Mouse (Mus musculus): ENCODE results near the gene Mapk8ip2. TPM values are rescaled to one million over a fixed set of nuclear protein-coding genes. Genes with fewer than 3 reads are reported as not detected.

The Mapk8ip2 gene
- polyA plus RNA-seq, 1 experiment from 2014 or later = 62.8 TPM

GRCm38 (mm10) chr15:89504838-89505237, 51.1 kb downstream of the Mapk8ip2 start:
- no peak for DNase-seq (ENCODE audit: low spot score)
- no peak overlapping the region for H3K4me3 ChIP-seq (replicated peaks; ENCODE audit: low read length)
- H3K36me3 ChIP-seq (replicated peaks; ENCODE audit: control insufficient read depth, insufficient read depth) = peaks cover 43% of the 10 kb centered on the region

GRCm38 (mm10) chr15:89507751-89508150, 54.0 kb downstream of the Mapk8ip2 start:
- H3K9ac ChIP-seq = no peak overlapping the region
- no peak overlapping the region for H3K27ac ChIP-seq
- WGBS = 93% methylated on average over 8 of the region's 8 CpGs
- DNase-seq (ENCODE audit: low spot score) = no peak
- no peaks in the 10 kb centered on the region for H3K27me3 ChIP-seq (ENCODE audit: control insufficient read depth, insufficient read depth, low read length)
- no peak for ATAC-seq (ENCODE audit: low FRiP score)
- no peak overlapping the region for H3K4me2 ChIP-seq (replicated peaks)
- no peaks in the 10 kb centered on the region for H3K4me1 ChIP-seq (replicated peaks; ENCODE audit: control insufficient read depth, insufficient read depth, low read length)
- H3K9me3 ChIP-seq (ENCODE audit: control insufficient read depth, low read length) = no peaks in the 10 kb centered on the region
- H3K4me3 ChIP-seq (replicated peaks; ENCODE audit: low read length) = no peak overlapping the region
- H3K36me3 ChIP-seq (replicated peaks; ENCODE audit: control insufficient read depth, insufficient read depth) = peaks cover 49% of the 10 kb centered on the region

More at GRCm38 (mm10) chr15:89504838-89505237, 51.1 kb downstream of the Mapk8ip2 start:
- no peak overlapping the region for H3K27ac ChIP-seq
- H3K9ac ChIP-seq = no peak overlapping the region
- no peaks in the 10 kb centered on the region for H3K27me3 ChIP-seq (ENCODE audit: control insufficient read depth, insufficient read depth, low read length)
- peaks cover 9% of the 10 kb centered on the region for H3K4me1 ChIP-seq (replicated peaks; ENCODE audit: control insufficient read depth, insufficient read depth, low read length)
- WGBS = 96% methylated on average over 9 of the region's 9 CpGs
- H3K4me2 ChIP-seq (replicated peaks) = no peak overlapping the region
- ATAC-seq (ENCODE audit: low FRiP score) = no peak
- no peaks in the 10 kb centered on the region for H3K9me3 ChIP-seq (ENCODE audit: control insufficient read depth, low read length)

GRCm38 (mm10) chr15:89512679-89513078, 59.0 kb downstream of the Mapk8ip2 start:
- DNase-seq (ENCODE audit: low spot score) (no peak), ATAC-seq (ENCODE audit: low FRiP score) (no peak)
- Histone ChIP-seq H3K9me3 (ENCODE audit: control insufficient read depth, low read length) (no peaks in the 10 kb centered on the region), H3K4me3 (replicated peaks; ENCODE audit: low read length) (no peak overlapping the region), H3K9ac (no peak overlapping the region), H3K4me2 (replicated peaks) (no peak overlapping the region), H3K27ac (no peak overlapping the region), H3K36me3 (replicated peaks; ENCODE audit: control insufficient read depth, insufficient read depth) (peaks cover 18% of the 10 kb centered on the region; the same call in 1 of the 2 replicates), H3K27me3 (ENCODE audit: control insufficient read depth, insufficient read depth, low read length) (no peaks in the 10 kb centered on the region), H3K4me1 (replicated peaks; ENCODE audit: control insufficient read depth, insufficient read depth, low read length) (no peaks in the 10 kb centered on the region)
- WGBS = 84% methylated on average over 4 of the region's 4 CpGs

Other genes starting within 250 kb of the Mapk8ip2 start
- 78.2 and 84.0 TPM in 2 replicates for gene Ppp6r2, start 242.4 kb upstream of the Mapk8ip2 start, polyA plus RNA-seq (2014; fragmentation: Nextera tagmentation; extraction: Ambion mirVana)
- gene Sbf1, start 138.6 kb upstream of the Mapk8ip2 start, polyA plus RNA-seq (2014; fragmentation: Nextera tagmentation; extraction: Ambion mirVana) = 99.8 and 105 TPM in 2 replicates
- gene Adm2, start 131.2 kb upstream of the Mapk8ip2 start, polyA plus RNA-seq (2014; fragmentation: Nextera tagmentation; extraction: Ambion mirVana) = not detected in 2 replicates
- gene Miox, start 119.5 kb upstream of the Mapk8ip2 start, polyA plus RNA-seq (2014; fragmentation: Nextera tagmentation; extraction: Ambion mirVana) = not detected in 2 replicates
- gene Lmf2, start 98.3 kb upstream of the Mapk8ip2 start, polyA plus RNA-seq (2014; fragmentation: Nextera tagmentation; extraction: Ambion mirVana) = 24.2 and 24.6 TPM in 2 replicates
- 94.7 and 112 TPM in 2 replicates for gene Ncaph2, start 98.2 kb upstream of the Mapk8ip2 start, polyA plus RNA-seq (2014; fragmentation: Nextera tagmentation; extraction: Ambion mirVana)
- 19.5 and 20.5 TPM in 2 replicates for gene Sco2, start 80.1 kb upstream of the Mapk8ip2 start, polyA plus RNA-seq (2014; fragmentation: Nextera tagmentation; extraction: Ambion mirVana)
- 2.2 and 3.0 TPM in 2 replicates for gene Tymp, start 76.9 kb upstream of the Mapk8ip2 start, polyA plus RNA-seq (2014; fragmentation: Nextera tagmentation; extraction: Ambion mirVana)
- gene Odf3b, start 74.6 kb upstream of the Mapk8ip2 start, polyA plus RNA-seq (2014; fragmentation: Nextera tagmentation; extraction: Ambion mirVana) = 1.3 and 5.5 TPM in 2 replicates
- 0.07 TPM in 1 of 2 replicates, not detected in the other for gene Klhdc7b, start 69.0 kb upstream of the Mapk8ip2 start, polyA plus RNA-seq (2014; fragmentation: Nextera tagmentation; extraction: Ambion mirVana)
- not detected in 2 replicates for gene Syce3, start 43.4 kb upstream of the Mapk8ip2 start, polyA plus RNA-seq (2014; fragmentation: Nextera tagmentation; extraction: Ambion mirVana)
- gene Cpt1b, start 28.1 kb upstream of the Mapk8ip2 start, polyA plus RNA-seq (2014; fragmentation: Nextera tagmentation; extraction: Ambion mirVana) = 1.2 TPM in 2 replicates
- gene C730034F03Rik, start 24.3 kb upstream of the Mapk8ip2 start, polyA plus RNA-seq (2014; fragmentation: Nextera tagmentation; extraction: Ambion mirVana) = 2.7 and 3.2 TPM in 2 replicates
- gene Gm44502, start 24.2 kb upstream of the Mapk8ip2 start, polyA plus RNA-seq (2014; fragmentation: Nextera tagmentation; extraction: Ambion mirVana) = not detected in 2 replicates
- gene Chkb, start 24.0 kb upstream of the Mapk8ip2 start, polyA plus RNA-seq (2014; fragmentation: Nextera tagmentation; extraction: Ambion mirVana) = 71.2 and 76.3 TPM in 2 replicates
- 20.7 and 22.3 TPM in 2 replicates for gene Arsa, start 23.5 kb downstream of the Mapk8ip2 start, polyA plus RNA-seq (2014; fragmentation: Nextera tagmentation; extraction: Ambion mirVana)
- 8.6 and 9.6 TPM in 2 replicates for gene Shank3, start 45.7 kb downstream of the Mapk8ip2 start, polyA plus RNA-seq (2014; fragmentation: Nextera tagmentation; extraction: Ambion mirVana)
- 1.0 and 1.8 TPM in 2 replicates for gene Acr, start 114.4 kb downstream of the Mapk8ip2 start, polyA plus RNA-seq (2014; fragmentation: Nextera tagmentation; extraction: Ambion mirVana)
- gene Rabl2, start 138.0 kb downstream of the Mapk8ip2 start, polyA plus RNA-seq (2014; fragmentation: Nextera tagmentation; extraction: Ambion mirVana) = 79.0 and 85.9 TPM in 2 replicates

Data from hindbrain, embryonic 14.5 days (tissue).